Mouse (Mus musculus): ENCODE measurements around the gene Slc28a3.

DNA sequence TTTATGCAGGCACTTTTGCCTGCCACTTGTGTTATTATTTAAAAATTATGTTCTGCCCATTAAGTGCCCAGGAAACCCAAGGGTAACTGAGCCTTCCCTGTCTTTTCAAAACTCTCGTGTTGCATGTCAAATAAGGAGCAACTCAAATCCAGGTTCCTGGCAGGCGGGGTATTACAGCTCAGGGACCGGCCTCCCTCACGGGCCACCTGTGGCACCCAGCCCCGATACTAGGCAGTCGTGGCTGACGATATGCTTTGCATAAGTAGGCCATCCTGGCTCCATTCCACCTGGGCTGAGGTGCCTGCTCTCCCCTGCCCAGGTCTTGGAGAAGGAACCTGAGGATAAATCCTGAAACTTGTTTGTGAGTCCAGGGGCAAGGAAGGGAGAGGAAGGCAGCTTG is 618 bp downstream of the Slc28a3 start:
- TF ChIP-seq CTCF (IDR thresholded peaks at IDR 0.05; ENCODE audit: low read depth) (no peak), EP300 (IDR thresholded peaks at IDR 0.05; ENCODE audit: low read depth) (no peak)
